27 mouse cellular contexts compared by ENCODE assay signal in genomic region chr6:115293877-115294276, GRCm38 (mm10). TPM values are rescaled to one million over a fixed set of nuclear protein-coding genes. Genes with fewer than 3 reads are reported as not detected.
DNase-seq lines count a peak whose midpoint lies in the region; ATAC-seq and TF ChIP-seq lines count a peak whose summit lies in the region.
"Had no signal": no experiment of that assay in that cellular context is flagged by ENCODE, and none has a peak within 500 bp of the region (broad histone marks: within the 10 kb centered on the region; RNA-seq: fewer than 3 reads in every experiment).

No protein-coding gene starts in this region.

- no peak overlapping the region for H3K4me3 ChIP-seq in heart, embryonic 12.5 days
- no peak overlapping the region for H3K4me3 ChIP-seq in lung, adult 2 months (replicated peaks; ENCODE audit: extremely low read depth, low read depth, low read length)
- H3K4me3 ChIP-seq: embryonic facial prominence, embryonic 15.5 days; erythroblast, embryonic 14.5 days; forebrain, embryonic 10.5 days; gastrocnemius, adult 2 months; heart, embryonic 10.5 days; heart, embryonic 15.5 days; hindbrain, embryonic 10.5 days had no signal

- no peak for TF ChIP-seq POLR2A in lung, adult 2 months (IDR thresholded peaks at IDR 0.05; ENCODE audit: borderline replicate concordance, extremely low read depth, low read depth, low read length)

- no peak for DNase-seq in heart, adult 18-20 months
- DNase-seq in 3T3-L1 (ENCODE audit: low read depth, low spot score) = peak; percentile 70
- DNase-seq in brain, adult 2 months (ENCODE audit: low read depth, low spot score) = peak; percentile 47
- DNase-seq in yolk sac, embryonic 10.5 days (ENCODE audit: low spot score) = no peak
- no peak for DNase-seq in urinary bladder, postnatal 10 days (ENCODE audit: low spot score)
- no peak for DNase-seq in lung, adult 2 months
- DNase-seq: adrenal gland, postnatal 14 days; cerebellum, adult 2 months; cerebellum, postnatal 10 days; embryo, embryonic 11 days; gastrocnemius, adult 2 months; gastrocnemius, postnatal 25 days; heart, postnatal 14 days had no signal

- H3K9ac ChIP-seq in heart, embryonic 12.5 days = no peak overlapping the region
- H3K9ac ChIP-seq: embryonic facial prominence, embryonic 15.5 days; heart, embryonic 15.5 days; hindbrain, embryonic 14.5 days had no signal

- no peak overlapping the region for H3K4me2 ChIP-seq in heart, embryonic 12.5 days
- H3K4me2 ChIP-seq: embryonic facial prominence, embryonic 15.5 days; heart, embryonic 15.5 days; hindbrain, embryonic 14.5 days had no signal

- peaks cover 46% of the 10 kb centered on the region for H3K27me3 ChIP-seq in heart, embryonic 12.5 days (replicated peaks)
- H3K27me3 ChIP-seq: embryonic facial prominence, embryonic 15.5 days; Patski had no signal

- peaks cover 20% of the 10 kb centered on the region for H3K4me1 ChIP-seq in heart, embryonic 12.5 days (replicated peaks)
- no peaks in the 10 kb centered on the region for H3K4me1 ChIP-seq in lung, adult 2 months (ENCODE audit: control insufficient read depth, insufficient read depth, low read length)
- H3K4me1 ChIP-seq: forebrain, embryonic 10.5 days; hindbrain, embryonic 10.5 days had no signal

- no peaks in the 10 kb centered on the region for H3K36me3 ChIP-seq in heart, embryonic 12.5 days
- H3K36me3 ChIP-seq: embryonic facial prominence, embryonic 15.5 days; forebrain, embryonic 10.5 days; G1E; heart, embryonic 10.5 days; heart, embryonic 15.5 days; hindbrain, embryonic 10.5 days had no signal

- 0 out of 2 replicates have a peak, but pooled peaks have one; percentile 18 for ATAC-seq in heart, embryonic 12.5 days (ENCODE audit: insufficient number of reproducible peaks, low FRiP score)
- ATAC-seq: activated CD4-positive, CD25-positive, alpha-beta regulatory T cell, adult 4 months; CD4-positive, CD25-positive, alpha-beta regulatory T cell, adult 4 months; forebrain, embryonic 14.5 days; Patski had no signal

- no peaks in the 10 kb centered on the region; the same call in 1 of the 2 replicates for H3K9me3 ChIP-seq in heart, embryonic 12.5 days (replicated peaks)
- H3K9me3 ChIP-seq: embryonic facial prominence, embryonic 15.5 days; forebrain, embryonic 10.5 days; G1E; heart, embryonic 10.5 days; heart, embryonic 15.5 days; hindbrain, embryonic 10.5 days had no signal

- WGBS in heart, embryonic 12.5 days = 67% methylated on average over 2 of the region's 2 CpGs
- WGBS in lung, adult 2 months = 81% methylated on average over 2 of the region's 2 CpGs

- H3K27ac ChIP-seq in heart, embryonic 12.5 days (ENCODE audit: poor library complexity, severe bottlenecking) = no peak overlapping the region
- H3K27ac ChIP-seq: embryonic facial prominence, embryonic 15.5 days; forebrain, embryonic 10.5 days; gastrocnemius, adult 2 months; heart, embryonic 10.5 days; heart, embryonic 15.5 days; hindbrain, embryonic 10.5 days; hindbrain, embryonic 14.5 days had no signal

- no peak for TF ChIP-seq CTCF in lung, adult 2 months (IDR thresholded peaks at IDR 0.05; ENCODE audit: insufficient read depth, low read length)

RNA-seq across cellular contexts. Expression of gene Timp4, which starts 41.9 kb away (rescaled TPM):
- polyA plus RNA-seq in heart, embryonic 12.5 days (2016; fragmentation: Nextera tagmentation; extraction: Ambion mirVana) = 0.18 TPM in 1 of 2 replicates, not detected in the other
- total RNA-seq in heart, adult 18-20 months (2021) = 10 to 100 TPM; 41.9 to 50.3 TPM
- 3.1 and 4.0 TPM in 2 replicates for polyA plus RNA-seq in lung, adult 2 months (2012; rRNA removed)
- total RNA-seq: granulocyte monocyte progenitor cell, adult 5-6 weeks had no signal
- polyA plus RNA-seq: erythroblast, embryonic 14.5 days; G1E had no signal

Comparison
In these comparisons a context has a peak if more than half of its experiments do, and no peak if none do; other contexts are left out.
1. DNase-seq: peak in 3T3-L1 (single experiment) and brain, adult 2 months (single experiment); none in heart, adult 18-20 months (0 of 2), yolk sac, embryonic 10.5 days (single experiment), urinary bladder, postnatal 10 days (single experiment) and lung, adult 2 months (single experiment).